Mouse (Mus musculus): Measurements from ENCODE around the gene Henmt1. TPM values are rescaled to one million over a fixed set of nuclear protein-coding genes. Genes with fewer than 3 reads are reported as not detected.

Gene Henmt1
- polyA plus RNA-seq, 1 experiment from 2014 or later: 2.9 TPM

GRCm38 (mm10) chr3:108921822-108922221 lies 17.9 kb upstream of the Henmt1 start:
- Histone ChIP-seq H3K9ac (replicated peaks; ENCODE audit: low read length) (no peak overlapping the region), H3K36me3 (ENCODE audit: control insufficient read depth, insufficient read depth, low read length) (no peaks in the 10 kb centered on the region), H3K9me3 (ENCODE audit: control insufficient read depth, low read length) (no peaks in the 10 kb centered on the region), H3K4me1 (ENCODE audit: control insufficient read depth, insufficient read depth, low read length) (no peaks in the 10 kb centered on the region), H3K27me3 (ENCODE audit: control insufficient read depth, insufficient read depth, low read length) (no peaks in the 10 kb centered on the region), H3K27ac (replicated peaks; ENCODE audit: low read depth, low read length) (no peak overlapping the region), H3K4me3 (replicated peaks; ENCODE audit: low read depth, low read length) (no peak overlapping the region), H3K4me2 (ENCODE audit: low read length) (no peak overlapping the region)
- ATAC-seq (ENCODE audit: low FRiP score, low TSS enrichment): no peak
- 88% methylated on average over 1 of the region's 1 CpGs for WGBS
- no peak for DNase-seq

- WGBS: 92% methylated on average over 4 of the region's 4 CpGs
- H3K27me3 ChIP-seq (ENCODE audit: control insufficient read depth, insufficient read depth, low read length): no peaks in the 10 kb centered on the region
- H3K9ac ChIP-seq (replicated peaks; ENCODE audit: low read length): no peak overlapping the region
- no peaks in the 10 kb centered on the region for H3K9me3 ChIP-seq (ENCODE audit: control insufficient read depth, low read length)
- H3K27ac ChIP-seq (replicated peaks; ENCODE audit: low read depth, low read length): no peak overlapping the region
- no peaks in the 10 kb centered on the region for H3K36me3 ChIP-seq (ENCODE audit: control insufficient read depth, insufficient read depth, low read length)
- no peak overlapping the region for H3K4me2 ChIP-seq (ENCODE audit: low read length)
- H3K4me1 ChIP-seq (ENCODE audit: control insufficient read depth, insufficient read depth, low read length): no peaks in the 10 kb centered on the region
- DNase-seq (no peak), ATAC-seq (ENCODE audit: low FRiP score, low TSS enrichment) (no peak)
- no peak overlapping the region for H3K4me3 ChIP-seq (replicated peaks; ENCODE audit: low read depth, low read length)
Measured at GRCm38 (mm10) chr3:108925677-108926076, 14.0 kb upstream of the Henmt1 start.

- H3K36me3 ChIP-seq (ENCODE audit: control insufficient read depth, insufficient read depth, low read length): no peaks in the 10 kb centered on the region
- H3K4me3 ChIP-seq (replicated peaks; ENCODE audit: low read depth, low read length): no peak overlapping the region
- H3K27ac ChIP-seq (replicated peaks; ENCODE audit: low read depth, low read length): no peak overlapping the region
- no peaks in the 10 kb centered on the region for H3K4me1 ChIP-seq (ENCODE audit: control insufficient read depth, insufficient read depth, low read length)
- H3K9me3 ChIP-seq (ENCODE audit: control insufficient read depth, low read length): no peaks in the 10 kb centered on the region
- no peak overlapping the region for H3K9ac ChIP-seq (replicated peaks; ENCODE audit: low read length)
- WGBS: 75% methylated on average over 1 of the region's 1 CpGs
- no peak for ATAC-seq (ENCODE audit: low FRiP score, low TSS enrichment)
- DNase-seq: no peak
- H3K27me3 ChIP-seq (ENCODE audit: control insufficient read depth, insufficient read depth, low read length): no peaks in the 10 kb centered on the region
- no peak overlapping the region for H3K4me2 ChIP-seq (ENCODE audit: low read length)
Measured at GRCm38 (mm10) chr3:108926308-108926707, 13.4 kb upstream of the Henmt1 start.

- WGBS: 97% methylated on average over 6 of the region's 6 CpGs
- ATAC-seq (ENCODE audit: low FRiP score, low TSS enrichment): no peak
- H3K9me3 ChIP-seq (ENCODE audit: control insufficient read depth, low read length): no peaks in the 10 kb centered on the region
- no peak for DNase-seq
- no peaks in the 10 kb centered on the region for H3K27me3 ChIP-seq (ENCODE audit: control insufficient read depth, insufficient read depth, low read length)
- H3K36me3 ChIP-seq (ENCODE audit: control insufficient read depth, insufficient read depth, low read length): no peaks in the 10 kb centered on the region
- H3K27ac ChIP-seq (replicated peaks; ENCODE audit: low read depth, low read length): no peak overlapping the region
- H3K4me2 ChIP-seq (ENCODE audit: low read length): no peak overlapping the region
- no peak overlapping the region for H3K9ac ChIP-seq (replicated peaks; ENCODE audit: low read length)
- H3K4me1 ChIP-seq (ENCODE audit: control insufficient read depth, insufficient read depth, low read length): no peaks in the 10 kb centered on the region
- no peak overlapping the region for H3K4me3 ChIP-seq (replicated peaks; ENCODE audit: low read depth, low read length)
Measured at GRCm38 (mm10) chr3:108933557-108933956, 6.1 kb upstream of the Henmt1 start.

GRCm38 (mm10) chr3:108938691-108939090 lies 982 bp upstream of the Henmt1 start:
- no peaks in the 10 kb centered on the region for H3K36me3 ChIP-seq (ENCODE audit: control insufficient read depth, insufficient read depth, low read length)
- H3K4me3 ChIP-seq (replicated peaks; ENCODE audit: low read depth, low read length): no peak overlapping the region
- no peaks in the 10 kb centered on the region for H3K9me3 ChIP-seq (ENCODE audit: control insufficient read depth, low read length)
- no peak for DNase-seq
- no peak overlapping the region for H3K27ac ChIP-seq (replicated peaks; ENCODE audit: low read depth, low read length)
- ATAC-seq (ENCODE audit: low FRiP score, low TSS enrichment): no peak
- 92% methylated on average over 5 of the region's 5 CpGs for WGBS
- H3K27me3 ChIP-seq (ENCODE audit: control insufficient read depth, insufficient read depth, low read length): no peaks in the 10 kb centered on the region
- no peak overlapping the region for H3K4me2 ChIP-seq (ENCODE audit: low read length)
- H3K4me1 ChIP-seq (ENCODE audit: control insufficient read depth, insufficient read depth, low read length): no peaks in the 10 kb centered on the region
- no peak overlapping the region for H3K9ac ChIP-seq (replicated peaks; ENCODE audit: low read length)

- H3K4me3 ChIP-seq (replicated peaks; ENCODE audit: low read depth, low read length): peak within 1 kb of the TSS; percentile 31
- H3K9ac ChIP-seq (replicated peaks; ENCODE audit: low read length): no peak within 1 kb of the TSS
- no peaks in the 10 kb centered on the region for H3K36me3 ChIP-seq (ENCODE audit: control insufficient read depth, insufficient read depth, low read length)
- H3K27me3 ChIP-seq (ENCODE audit: control insufficient read depth, insufficient read depth, low read length): no peaks in the 10 kb centered on the region
- H3K27ac ChIP-seq (replicated peaks; ENCODE audit: low read depth, low read length): no peak within 1 kb of the TSS
- H3K4me1 ChIP-seq (ENCODE audit: control insufficient read depth, insufficient read depth, low read length): no peaks in the 10 kb centered on the region
- WGBS: 62% methylated on average over 46 of the region's 59 CpGs
- ATAC-seq (ENCODE audit: low FRiP score, low TSS enrichment) (peak; percentile 70; the same call in 1 of the 2 replicates), DNase-seq (peak; percentile 61)
- peak within 1 kb of the TSS; percentile 55 for H3K4me2 ChIP-seq (ENCODE audit: low read length)
- H3K9me3 ChIP-seq (ENCODE audit: control insufficient read depth, low read length): no peaks in the 10 kb centered on the region
Measured at GRCm38 (mm10) chr3:108940001-108940633, 444 bp downstream of the Henmt1 start, which contains the start of gene Gm9857. Gm9857 (minus strand) TSS chr3:108940445.

GRCm38 (mm10) chr3:108940996-108941395 lies 1.3 kb downstream of the Henmt1 start:
- 77% methylated on average over 10 of the region's 10 CpGs for whole genome bisulfite sequencing
- Histone ChIP-seq H3K4me3 (replicated peaks; ENCODE audit: low read depth, low read length) (no peak overlapping the region), H3K27ac (replicated peaks; ENCODE audit: low read depth, low read length) (no peak overlapping the region), H3K9me3 (ENCODE audit: control insufficient read depth, low read length) (no peaks in the 10 kb centered on the region), H3K9ac (replicated peaks; ENCODE audit: low read length) (no peak overlapping the region), H3K4me2 (ENCODE audit: low read length) (no peak overlapping the region), H3K27me3 (ENCODE audit: control insufficient read depth, insufficient read depth, low read length) (no peaks in the 10 kb centered on the region), H3K4me1 (ENCODE audit: control insufficient read depth, insufficient read depth, low read length) (no peaks in the 10 kb centered on the region), H3K36me3 (ENCODE audit: control insufficient read depth, insufficient read depth, low read length) (no peaks in the 10 kb centered on the region)
- DNase-seq (no peak), ATAC-seq (ENCODE audit: low FRiP score, low TSS enrichment) (no peak)

- ATAC-seq (ENCODE audit: low FRiP score, low TSS enrichment): no peak
- DNase-seq: no peak
- H3K36me3 ChIP-seq (ENCODE audit: control insufficient read depth, insufficient read depth, low read length): no peaks in the 10 kb centered on the region
- H3K27me3 ChIP-seq (ENCODE audit: control insufficient read depth, insufficient read depth, low read length): no peaks in the 10 kb centered on the region
- no peak overlapping the region for H3K4me2 ChIP-seq (ENCODE audit: low read length)
- H3K9ac ChIP-seq (replicated peaks; ENCODE audit: low read length): no peak overlapping the region
- H3K27ac ChIP-seq (replicated peaks; ENCODE audit: low read depth, low read length): no peak overlapping the region
- no peaks in the 10 kb centered on the region for H3K9me3 ChIP-seq (ENCODE audit: control insufficient read depth, low read length)
- peaks cover 15% of the 10 kb centered on the region for H3K4me1 ChIP-seq (ENCODE audit: control insufficient read depth, insufficient read depth, low read length)
- no peak overlapping the region for H3K4me3 ChIP-seq (replicated peaks; ENCODE audit: low read depth, low read length)
Measured at GRCm38 (mm10) chr3:108957976-108958375, 18.3 kb downstream of the Henmt1 start.

- no peak overlapping the region for H3K9ac ChIP-seq (replicated peaks; ENCODE audit: low read length)
- no peak overlapping the region for H3K4me2 ChIP-seq (ENCODE audit: low read length)
- no peaks in the 10 kb centered on the region for H3K36me3 ChIP-seq (ENCODE audit: control insufficient read depth, insufficient read depth, low read length)
- no peak for ATAC-seq (ENCODE audit: low FRiP score, low TSS enrichment)
- no peaks in the 10 kb centered on the region for H3K9me3 ChIP-seq (ENCODE audit: control insufficient read depth, low read length)
- H3K4me3 ChIP-seq (replicated peaks; ENCODE audit: low read depth, low read length): no peak overlapping the region
- no peaks in the 10 kb centered on the region for H3K27me3 ChIP-seq (ENCODE audit: control insufficient read depth, insufficient read depth, low read length)
- WGBS: 79% methylated on average over 13 of the region's 13 CpGs
- DNase-seq: no peak
- no peak overlapping the region for H3K27ac ChIP-seq (replicated peaks; ENCODE audit: low read depth, low read length)
- peaks cover 15% of the 10 kb centered on the region for H3K4me1 ChIP-seq (ENCODE audit: control insufficient read depth, insufficient read depth, low read length)
Measured at GRCm38 (mm10) chr3:108959680-108960295, 20.1 kb downstream of the Henmt1 start.

All from midbrain, embryonic 14.5 days (tissue).